Mouse (Mus musculus): ENCODE data around the gene Crip3. TPM values are rescaled to one million over a fixed set of nuclear protein-coding genes. Genes with fewer than 3 reads are reported as not detected.

The Crip3 gene
- 1 to 10 TPM; 6.2 to 6.6 TPM for total RNA-seq (2021)

DNA sequence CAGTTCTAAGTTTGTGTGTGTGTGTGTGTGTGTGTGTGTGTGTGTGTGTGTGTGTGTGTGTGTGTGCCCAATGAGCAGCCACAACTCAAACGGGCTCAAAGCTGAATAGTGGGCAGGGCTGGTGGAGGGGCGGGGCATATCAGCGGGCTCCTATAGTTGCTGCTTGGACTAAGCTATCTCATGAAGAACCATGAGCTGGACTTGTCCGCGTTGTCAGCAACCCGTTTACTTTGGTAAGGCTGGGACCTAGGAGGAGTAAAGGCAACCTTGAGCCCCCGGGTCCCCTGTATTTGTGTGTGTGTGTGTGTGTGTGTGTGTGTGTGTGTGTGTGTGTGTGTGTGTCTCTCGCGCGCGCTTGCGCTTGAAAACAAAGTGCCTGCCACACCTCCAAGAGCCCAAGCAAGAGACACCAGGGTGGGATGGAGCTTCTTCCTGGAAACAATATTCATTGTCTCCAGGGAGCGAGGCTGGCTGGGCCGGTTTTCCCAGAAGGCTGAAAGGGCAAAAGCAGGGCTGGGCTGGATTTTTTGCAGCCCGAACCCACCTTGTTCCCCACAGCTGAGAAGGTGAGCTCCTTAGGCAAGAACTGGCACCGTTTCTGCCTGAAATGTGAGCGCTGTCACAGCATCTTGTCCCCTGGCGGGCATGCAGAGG, at the start of gene Crip3:
TSS of gene Crip3 (plus strand) at position 166 of the 654 bp plus-strand sequence.
- intact Hi-C loops (cut with DNase I): no loop called here
- DNase-seq (ENCODE audit: low spot score in 2 of 2): no peak

DNA sequence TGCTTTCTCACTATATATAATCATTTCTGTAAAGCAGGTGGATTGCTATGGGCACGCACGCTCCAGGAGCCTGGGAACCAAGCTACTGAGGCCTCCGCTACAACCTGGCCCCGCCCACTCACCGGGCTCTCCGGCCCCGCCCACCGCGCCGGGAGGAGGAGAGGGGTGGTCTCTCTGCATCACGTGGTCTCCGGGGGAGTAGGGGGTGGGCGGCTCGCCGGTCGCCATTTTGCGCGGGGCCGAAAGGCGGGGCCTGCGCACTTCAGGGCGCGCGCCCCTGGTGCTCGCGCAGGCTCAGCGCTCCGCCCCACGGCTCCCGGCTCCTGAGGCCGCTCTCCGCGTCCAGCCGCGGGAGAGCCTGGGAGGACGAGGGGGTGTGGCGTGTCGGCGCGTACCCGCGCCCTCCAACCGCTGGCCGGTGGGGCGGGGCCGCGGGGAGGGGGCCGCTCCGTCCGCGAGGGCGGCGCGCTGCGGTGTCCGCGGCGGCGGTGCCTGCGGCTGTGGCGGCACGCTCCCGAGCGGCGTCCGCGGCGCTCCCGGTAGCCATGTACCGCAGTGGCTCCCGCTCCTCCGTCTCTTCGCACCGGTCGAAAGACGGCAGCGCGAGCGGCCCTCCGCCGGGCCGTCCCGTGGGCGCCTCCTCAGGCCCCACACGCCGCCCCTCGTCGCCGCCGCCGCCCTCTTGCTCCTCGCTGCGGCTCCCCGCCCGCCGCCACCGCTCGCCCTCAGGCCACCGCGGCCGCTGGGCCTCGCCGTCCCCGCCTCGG, 45.2 kb upstream of the Crip3 start, which contains the start of gene Zfp318:
TSS of gene Zfp318 (plus strand) at position 438 of the 767 bp plus-strand sequence.
- peak; percentile 98 for DNase-seq (ENCODE audit: low spot score in 2 of 2)
- intact Hi-C loops (cut with DNase I): loop anchor here (1.0 to 5.0 kb wide), 2 partner anchors 55 to 111 kb away; partner anchors contain the start of gene Abcc10

DNA sequence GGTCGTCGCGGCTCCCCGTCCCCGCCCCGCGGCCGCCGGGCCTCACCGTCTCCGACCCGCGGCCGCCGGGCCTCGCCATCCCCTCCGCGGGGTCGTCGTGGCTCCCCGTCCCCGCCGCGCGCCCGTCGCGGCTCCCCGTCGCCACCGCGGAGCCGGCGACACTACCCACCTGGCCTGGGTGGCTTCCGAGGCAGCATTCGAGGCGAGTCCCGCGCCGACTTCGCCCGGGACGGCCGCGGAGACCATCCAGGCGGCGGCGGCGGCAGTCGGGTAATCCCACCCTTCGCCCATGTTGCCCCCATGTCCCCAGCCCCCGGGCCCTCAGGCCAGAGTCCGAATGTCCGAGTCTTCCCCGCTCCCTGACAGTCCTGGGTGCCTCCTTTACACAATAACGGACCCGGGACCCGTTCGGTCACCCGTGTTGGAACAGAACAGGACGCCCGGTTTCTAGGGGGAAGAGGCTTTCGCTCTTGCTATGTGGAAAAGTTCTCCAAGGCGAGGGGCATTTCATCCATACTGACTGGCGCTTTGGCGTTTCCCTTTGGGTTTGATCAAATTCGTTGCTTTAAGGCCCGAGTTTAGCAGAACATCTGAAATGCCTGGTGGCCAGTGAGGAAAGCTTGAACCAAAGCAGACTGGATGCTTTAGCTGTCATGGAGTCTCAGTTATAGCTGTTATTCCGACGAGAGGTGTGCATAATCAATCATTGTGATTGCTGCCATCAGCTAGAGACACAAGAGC, 44.5 kb upstream of the Crip3 start:
- DNase-seq (ENCODE audit: low spot score in 2 of 2): peak; percentile 13 to 30
- intact Hi-C loops (cut with DNase I): loop anchor here (5.0 kb wide), 1 partner anchor 112 kb away; no protein-coding TSS in a partner anchor

DNA sequence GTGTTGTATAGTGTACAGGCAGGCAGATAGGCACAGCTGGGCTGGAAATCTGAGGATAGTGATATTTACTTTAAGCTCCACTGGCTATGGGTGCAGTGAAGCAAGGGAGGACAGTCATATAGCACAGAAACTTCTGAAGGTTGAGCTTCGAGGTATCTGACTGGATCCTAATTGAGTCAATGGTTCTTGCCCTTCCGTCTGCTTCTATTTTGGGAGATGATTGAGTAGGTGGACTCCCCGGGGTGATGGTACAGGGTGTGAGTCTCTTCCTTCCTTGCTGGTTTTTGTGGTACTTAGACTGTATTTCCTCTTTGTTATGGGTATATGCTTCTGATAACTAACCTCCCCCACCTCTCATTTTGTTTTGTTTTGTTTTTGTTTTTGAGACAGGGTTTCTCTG, 40.5 kb upstream of the Crip3 start:
- intact Hi-C loops (cut with DNase I): no loop called here
- DNase-seq (ENCODE audit: low spot score in 2 of 2): no peak

DNA sequence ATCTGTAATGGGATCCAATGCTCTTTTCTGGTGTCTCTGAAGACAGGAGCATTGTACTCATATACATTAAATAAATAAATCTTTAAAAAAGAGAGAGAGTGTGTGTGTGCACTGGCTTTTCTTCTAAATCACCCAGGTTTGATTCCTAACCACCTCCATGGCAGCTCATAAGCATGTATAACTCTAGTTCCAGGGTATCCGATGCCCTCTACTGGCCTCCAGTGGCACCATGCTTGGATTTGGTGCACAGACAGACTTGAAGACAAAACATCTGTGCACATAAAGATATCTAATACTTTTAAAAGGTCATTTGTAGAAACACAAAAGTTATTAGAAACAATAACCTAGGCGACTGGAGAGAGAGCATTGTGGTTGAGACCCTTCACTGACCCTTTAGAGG, 35.7 kb upstream of the Crip3 start:
- intact Hi-C loops (cut with DNase I): loop anchor here (5.0 kb wide), 1 partner anchor 126 kb away; no protein-coding TSS in a partner anchor
- peak in 1 of 2 experiments; percentile 42 for DNase-seq (ENCODE audit: low spot score in 2 of 2)

DNA sequence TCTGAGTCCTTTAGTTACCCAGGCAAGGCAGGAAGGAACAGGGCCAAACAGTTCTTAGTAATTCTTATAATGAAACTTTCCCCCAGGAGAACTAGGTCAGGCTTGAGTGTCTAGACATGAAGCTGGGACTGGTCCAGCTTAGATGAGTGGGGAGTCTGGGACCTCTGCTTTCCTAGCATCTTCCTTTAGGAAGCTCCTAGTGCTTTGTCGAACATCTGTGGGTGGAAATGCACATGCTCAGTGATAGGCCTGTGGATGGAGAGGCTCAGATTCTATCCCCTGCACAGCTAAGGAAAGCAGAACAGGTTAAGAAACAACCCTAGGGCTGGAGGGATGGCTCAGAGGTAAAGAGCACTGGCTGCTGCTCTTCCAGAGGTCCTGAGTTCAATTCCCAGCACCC, 34.1 kb upstream of the Crip3 start:
- DNase-seq (ENCODE audit: low spot score in 2 of 2): peak in 1 of 2 experiments; percentile 43
- intact Hi-C loops (cut with DNase I): loop anchor here (5.0 kb wide), 1 partner anchor 127 kb away; no protein-coding TSS in a partner anchor

DNA sequence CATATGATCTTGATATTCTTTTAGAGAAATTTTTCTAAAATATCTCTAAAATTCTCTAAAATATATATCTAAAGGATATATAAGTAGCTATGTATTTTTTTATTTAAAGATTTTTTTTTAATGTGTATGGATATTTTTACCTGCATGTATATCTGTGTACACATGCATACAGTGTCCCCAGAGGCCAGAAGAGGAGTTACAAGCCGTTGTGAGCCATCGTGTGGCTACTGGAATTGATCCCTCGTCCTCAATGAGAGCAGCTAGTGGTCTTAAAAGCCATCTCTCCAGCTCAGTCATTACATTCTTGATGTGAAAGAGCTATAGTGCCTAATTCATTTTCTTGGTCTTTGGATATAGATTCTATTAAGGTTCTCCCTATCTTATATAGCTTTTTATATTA, 20.2 kb upstream of the Crip3 start:
- intact Hi-C loops (cut with DNase I): loop anchor here (10.0 kb wide), 1 partner anchor 224 kb away; no protein-coding TSS in a partner anchor
- no peak for DNase-seq (ENCODE audit: low spot score in 2 of 2)

DNA sequence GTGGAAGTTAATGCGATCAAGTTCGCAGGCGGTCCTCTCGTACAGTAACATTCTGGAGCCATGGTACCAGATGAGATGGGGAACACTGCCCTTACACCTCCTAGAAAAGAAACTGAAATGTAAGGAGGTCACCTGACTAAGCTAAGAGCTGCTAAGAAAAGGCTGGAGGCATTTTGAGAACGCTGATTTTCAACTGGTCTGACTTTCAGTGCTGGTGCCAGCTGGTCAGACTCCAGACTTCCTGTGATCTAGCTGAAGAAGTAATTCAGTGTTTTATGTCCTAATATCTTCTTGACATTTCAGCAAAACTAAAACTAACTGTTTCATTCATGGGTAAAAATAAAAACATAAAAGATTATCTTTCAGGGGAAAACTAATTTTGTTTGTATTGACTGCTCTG, 10.1 kb upstream of the Crip3 start:
- intact Hi-C loops (cut with DNase I): no loop called here
- peak in 1 of 2 experiments; percentile 37 for DNase-seq (ENCODE audit: low spot score in 2 of 2)

DNA sequence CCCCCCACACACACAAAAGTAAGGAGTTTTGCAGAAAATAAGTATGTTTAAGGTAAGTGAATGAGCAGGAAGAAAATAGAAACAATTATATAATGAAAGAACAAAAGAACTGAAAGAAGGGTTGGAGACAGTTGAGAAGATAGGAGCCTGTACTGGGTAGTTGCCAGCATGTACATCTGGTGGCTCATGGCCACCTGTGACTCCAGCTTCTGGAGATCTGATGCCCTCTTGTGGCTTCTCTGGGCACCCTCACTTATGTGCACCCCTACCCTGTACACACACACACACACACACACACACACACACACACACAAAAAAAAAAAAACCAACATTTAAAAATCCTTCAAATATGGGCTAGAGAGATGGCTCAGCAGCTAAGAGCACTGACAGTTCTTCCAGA, 9.0 kb upstream of the Crip3 start:
- intact Hi-C loops (cut with DNase I): no loop called here
- no peak for DNase-seq (ENCODE audit: low spot score in 2 of 2)

DNA sequence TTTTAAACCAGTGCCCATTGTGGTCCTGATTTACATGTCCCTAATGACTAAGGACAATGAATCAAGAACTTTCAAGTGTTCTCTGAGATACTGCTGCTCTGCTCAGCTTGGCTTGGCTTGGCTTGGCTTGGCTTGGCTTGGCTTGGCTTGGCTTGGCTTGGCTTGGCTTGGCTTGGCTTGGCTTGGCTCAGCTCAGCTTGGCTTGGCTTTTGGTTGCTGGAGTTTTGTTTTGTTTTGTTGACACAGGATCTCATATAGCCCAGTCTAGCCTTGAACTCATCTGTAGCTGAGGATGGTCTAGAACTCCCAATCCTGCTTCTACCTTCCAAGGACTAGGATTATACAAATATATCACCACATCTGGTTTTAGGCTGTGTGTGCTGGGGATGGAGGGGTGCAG, 2.2 kb upstream of the Crip3 start:
- no peak for DNase-seq (ENCODE audit: low spot score in 2 of 2)
- intact Hi-C loops (cut with DNase I): no loop called here

DNA sequence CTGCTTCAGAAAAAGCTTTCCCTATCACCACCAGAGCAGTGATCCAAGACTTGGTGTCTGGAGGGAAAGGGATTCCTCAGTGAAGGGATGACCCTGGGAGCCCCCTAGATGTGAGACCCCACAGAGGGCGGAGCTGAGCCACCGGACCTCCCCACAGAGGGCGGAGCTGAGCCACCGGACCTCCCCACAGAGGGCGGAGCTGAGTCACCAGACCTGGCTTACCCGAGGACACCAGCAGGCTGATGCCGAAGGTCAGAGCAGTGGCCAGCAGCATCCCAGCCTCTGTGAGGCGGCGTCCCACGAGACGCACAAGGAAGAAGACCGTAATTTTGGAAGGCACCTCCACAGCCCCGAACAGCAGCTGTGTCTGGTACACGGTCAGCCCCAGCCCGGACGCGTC, 4.9 kb downstream of the Crip3 start:
- intact Hi-C loops (cut with DNase I): no loop called here
- DNase-seq (ENCODE audit: low spot score in 2 of 2): no peak

DNA sequence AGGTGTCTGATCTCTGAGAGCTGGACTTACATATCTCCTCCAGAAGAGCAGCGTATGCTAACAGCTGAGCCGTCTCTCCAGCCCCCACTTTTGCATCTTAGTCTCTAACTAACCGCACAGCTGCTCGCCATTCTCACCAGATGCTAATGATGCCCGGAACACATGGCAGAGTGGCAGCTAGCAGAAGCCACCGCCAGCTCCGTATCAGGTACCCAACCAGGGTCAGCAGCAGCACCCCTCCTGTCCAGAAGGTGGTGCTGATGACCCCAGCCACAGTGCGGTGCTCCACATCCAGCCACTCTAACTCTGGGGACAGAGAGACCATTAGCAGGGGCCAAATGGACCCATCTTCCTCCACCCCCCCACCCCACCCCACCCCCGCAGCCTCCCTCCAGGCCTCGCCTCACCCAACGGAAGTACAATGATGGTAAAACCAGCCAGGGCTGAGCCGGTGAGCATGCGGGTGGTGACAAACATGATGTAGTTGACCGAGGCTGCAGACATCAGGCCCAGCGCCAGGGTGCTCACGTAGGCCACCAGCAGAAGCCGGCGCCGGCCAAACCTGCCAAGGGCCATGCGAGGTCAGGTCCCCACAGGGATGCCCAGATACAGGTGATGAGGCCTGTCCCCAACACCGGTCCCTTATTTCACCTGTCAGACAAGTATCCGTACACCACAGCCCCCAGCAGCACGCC, 8.1 kb downstream of the Crip3 start:
- intact Hi-C loops (cut with DNase I): no loop called here
- peak in 1 of 2 experiments; percentile 45 for DNase-seq (ENCODE audit: low spot score in 2 of 2)

DNA sequence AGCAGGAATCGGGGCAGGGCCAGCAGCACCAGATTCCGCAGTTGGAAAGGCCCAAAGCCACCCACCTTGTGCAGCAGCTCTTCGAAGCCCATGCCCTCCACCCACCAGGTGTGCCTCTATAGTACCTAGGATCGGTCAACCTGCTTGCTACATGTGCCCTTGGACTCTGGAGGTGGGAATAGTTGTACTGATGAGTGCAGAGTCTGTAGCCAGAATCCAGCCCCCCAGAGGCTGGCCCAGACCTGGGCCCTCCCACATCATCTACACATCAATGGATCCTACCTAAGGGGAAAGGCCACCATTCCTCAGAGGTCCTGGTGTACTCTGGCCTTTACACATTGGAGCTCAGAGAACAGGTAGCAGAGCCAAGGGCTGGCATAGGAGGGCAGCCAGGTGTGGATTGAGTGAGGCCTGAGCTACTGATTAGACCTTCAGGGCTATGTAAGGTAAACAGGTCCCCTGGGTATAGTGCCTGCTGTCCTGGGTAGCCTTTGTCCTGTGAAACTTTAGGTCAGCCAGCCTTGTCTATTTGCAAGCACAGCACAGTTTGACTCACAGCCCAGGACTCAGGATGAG, 9.7 kb downstream of the Crip3 start, which contains the start of gene Slc22a7:
TSS of gene Slc22a7 (minus strand) at position 160 of the 576 bp plus-strand sequence.
- no peak for DNase-seq (ENCODE audit: low spot score in 2 of 2)
- intact Hi-C loops (cut with DNase I): no loop called here

DNA sequence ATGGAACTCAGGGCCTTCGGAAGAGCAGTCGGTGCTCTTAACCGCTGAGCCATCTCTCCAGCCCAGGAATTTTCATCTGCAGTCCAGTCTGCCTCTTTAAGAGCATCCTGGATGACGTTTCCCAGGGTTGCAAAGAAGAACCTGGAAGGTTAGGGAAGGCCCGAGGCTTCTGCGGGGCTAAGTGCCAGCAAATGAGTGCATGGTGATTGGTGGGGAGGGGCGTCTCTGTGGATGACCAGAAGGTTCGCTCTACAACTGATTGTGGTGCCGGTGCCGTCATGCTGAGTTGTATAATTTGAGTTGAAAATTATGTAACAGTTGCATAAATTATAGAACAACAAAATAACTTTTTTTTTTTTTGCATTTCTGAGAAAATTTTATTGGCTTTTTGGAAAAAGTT, 10.4 kb downstream of the Crip3 start:
- intact Hi-C loops (cut with DNase I): no loop called here

DNA sequence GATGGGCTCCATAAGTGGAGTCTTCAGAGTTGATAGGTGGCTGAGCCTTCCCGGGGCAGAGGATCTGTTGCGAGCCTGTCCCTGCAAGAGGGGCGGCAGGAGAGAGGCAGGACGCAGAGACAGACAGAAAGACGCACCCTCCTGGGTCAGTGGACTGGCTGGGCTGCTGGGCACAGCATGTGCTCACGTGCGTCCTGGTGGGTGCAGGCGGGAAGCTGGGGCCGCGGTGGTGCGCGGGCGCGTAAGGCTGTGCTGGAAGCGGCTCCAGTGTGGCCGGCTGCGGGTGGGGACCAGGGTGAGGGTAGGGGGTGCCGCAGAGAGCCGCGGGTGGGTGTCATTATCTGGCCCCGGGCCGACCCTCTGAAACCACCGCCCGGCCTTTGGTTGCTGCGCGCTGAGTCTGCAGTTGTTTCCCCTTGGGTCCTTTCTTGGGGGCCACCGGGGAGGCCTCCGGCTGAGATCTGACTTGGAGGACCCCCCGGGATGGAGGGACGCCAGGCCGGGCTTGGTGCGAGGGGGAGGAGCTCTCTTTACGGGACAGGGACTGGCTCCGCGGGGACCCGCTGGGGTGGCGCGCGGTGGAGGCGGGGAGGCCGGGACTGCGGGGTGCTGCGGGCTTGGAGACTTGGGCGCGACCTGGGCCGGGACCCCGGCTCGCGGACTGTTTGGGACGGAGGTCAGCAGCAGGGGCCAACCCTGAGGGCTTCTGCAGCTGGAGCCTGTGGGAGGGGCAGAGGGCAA, 16.3 kb downstream of the Crip3 start:
- DNase-seq (ENCODE audit: low spot score in 2 of 2): no peak
- intact Hi-C loops (cut with DNase I): no loop called here

More for the DNA sequence above, 10.4 kb downstream of the Crip3 start:
- DNase-seq (ENCODE audit: low spot score in 2 of 2): no peak

DNA sequence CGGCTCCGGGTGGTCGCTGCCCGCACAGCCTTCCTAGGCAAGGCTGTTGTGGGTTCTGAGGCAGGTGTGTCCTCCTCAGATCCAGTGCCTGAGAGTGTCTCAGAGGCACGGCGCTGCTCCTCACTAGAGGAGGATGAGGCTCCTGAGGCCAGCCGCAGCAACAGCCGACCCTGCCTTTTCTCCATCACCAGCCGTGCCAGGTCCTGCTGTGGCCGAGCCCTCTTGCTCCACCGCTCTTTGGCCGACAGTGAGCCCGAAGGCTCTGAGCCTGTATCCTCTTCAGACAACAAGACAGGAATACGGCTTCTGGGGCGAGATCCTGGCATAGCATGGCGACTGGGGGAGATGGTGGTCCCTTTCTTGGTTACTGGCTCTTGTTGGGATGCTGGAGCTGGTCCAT, 17.5 kb downstream of the Crip3 start:
- intact Hi-C loops (cut with DNase I): no loop called here
- DNase-seq (ENCODE audit: low spot score in 2 of 2): no peak

DNA sequence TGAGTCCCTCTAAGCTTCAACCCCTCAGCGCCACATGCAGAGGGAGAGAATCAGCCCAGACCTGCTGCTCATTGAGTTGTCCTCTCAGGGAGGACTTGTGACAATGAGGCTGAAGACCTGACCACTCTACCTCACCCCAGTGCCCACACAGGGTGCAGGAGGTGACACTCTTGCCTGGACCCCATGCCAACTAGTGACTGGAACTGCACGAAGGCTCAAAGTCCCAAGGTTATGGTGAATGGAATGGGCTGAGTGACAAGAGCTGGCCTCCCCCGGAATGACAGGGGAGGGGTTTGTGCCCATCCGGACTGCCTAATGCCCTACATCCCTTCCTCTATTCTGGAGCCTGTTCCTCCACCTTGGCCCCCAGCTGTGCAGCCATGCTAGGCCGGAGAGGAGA, 24.0 kb downstream of the Crip3 start:
- no peak for DNase-seq (ENCODE audit: low spot score in 2 of 2)
- intact Hi-C loops (cut with DNase I): no loop called here

DNA sequence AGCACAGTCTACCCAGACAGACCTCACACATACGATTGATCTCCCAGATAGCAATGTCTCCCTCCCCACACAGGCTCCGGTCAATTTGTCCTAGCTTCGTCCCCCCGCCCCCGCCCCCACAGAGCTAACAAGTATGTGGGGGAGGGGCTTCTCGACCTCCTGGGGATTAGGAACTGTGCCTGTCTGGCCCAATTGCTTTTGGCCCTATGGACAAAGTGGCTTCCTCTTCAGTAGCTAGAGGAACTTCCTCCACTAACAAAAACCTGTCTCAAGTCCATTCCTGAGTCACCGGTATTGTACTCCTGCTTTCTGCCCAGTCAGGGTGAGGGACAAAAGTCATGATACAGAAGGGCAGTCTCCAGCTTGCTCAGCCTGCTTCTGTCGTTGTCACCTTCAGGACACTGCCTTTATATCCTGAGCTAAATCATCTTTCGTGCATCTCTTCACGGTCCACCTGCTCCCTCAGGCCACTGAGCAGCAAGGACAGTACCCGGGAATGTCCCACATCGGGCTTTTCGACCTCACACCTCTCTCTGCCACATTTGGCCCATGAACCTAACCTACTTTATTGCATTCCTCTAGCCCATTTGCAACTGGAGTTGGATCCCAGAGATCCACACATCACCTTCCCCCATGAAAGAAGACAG, 24.7 kb downstream of the Crip3 start:
- intact Hi-C loops (cut with DNase I): no loop called here
- no peak for DNase-seq (ENCODE audit: low spot score in 2 of 2)
